Mouse (Mus musculus): ENCODE results near the gene Ryr3.

- no peak for TF ChIP-seq CTCF (IDR thresholded peaks at IDR 0.05; ENCODE audit: borderline replicate concordance, extremely low read depth, insufficient read depth, insufficient read length)
- TF ChIP-seq POLR2A (IDR thresholded peaks at IDR 0.05; ENCODE audit: borderline replicate concordance, extremely low read depth, insufficient read depth, insufficient read length, poor library complexity, severe bottlenecking): no peak
Measured at GRCm38 (mm10) chr2:112591451-112591871, 625.4 kb downstream of the Ryr3 start.

Measured in brain, embryonic 14.5 days (tissue).